Mouse (Mus musculus) retina, postnatal 7 days (tissue): ENCODE results near the gene Cd300lf.
A peak's percentile ranks its signal among the peaks of the same experiment; 100 is the strongest.

ENCODE experiments used
- DNase-seq: peaks from one replicate; pipeline ENCODE4 v3.0.0-alpha.2; 2012; ENCODE audit warnings: low read depth, low spot score

The Cd300lf gene

GRCm38 (mm10) chr11:115106638-115107037, 27.2 kb downstream of the Cd300lf start:
- DNase-seq, result no peak

GRCm38 (mm10) chr11:115104769-115105563, 28.8 kb downstream of the Cd300lf start:
- no peak for DNase-seq

- no peak for DNase-seq
These were observed 30.1 kb downstream of the Cd300lf start for GRCm38 (mm10) chr11:115103470-115104413.

GRCm38 (mm10) chr11:115102116-115102515, 31.7 kb downstream of the Cd300lf start:
- no peak for DNase-seq

- DNase-seq, result no peak
These were observed 32.2 kb downstream of the Cd300lf start for GRCm38 (mm10) chr11:115101615-115102051.

GRCm38 (mm10) chr11:115100741-115101140, 33.1 kb downstream of the Cd300lf start:
- DNase-seq, result no peak

GRCm38 (mm10) chr11:115100032-115100621, 33.7 kb downstream of the Cd300lf start:
- no peak for DNase-seq

- DNase-seq, result no peak
These were observed 34.5 kb downstream of the Cd300lf start for GRCm38 (mm10) chr11:115099241-115099840.

GRCm38 (mm10) chr11:115098203-115098932, 35.4 kb downstream of the Cd300lf start:
- no peak for DNase-seq

GRCm38 (mm10) chr11:115092140-115092539, 41.7 kb downstream of the Cd300lf start:
- DNase-seq, result no peak

GRCm38 (mm10) chr11:115091362-115091901, 42.4 kb downstream of the Cd300lf start, which contains the start of gene Rab37:
Gene Rab37 (plus strand): TSS chr11:115091431.
- no peak for DNase-seq

- DNase-seq, result no peak
These were observed 43.9 kb downstream of the Cd300lf start for GRCm38 (mm10) chr11:115089853-115090252.

- DNase-seq, result no peak
These were observed 47.6 kb downstream of the Cd300lf start for GRCm38 (mm10) chr11:115086213-115086612.

GRCm38 (mm10) chr11:115085064-115085463, 48.7 kb downstream of the Cd300lf start:
- no peak for DNase-seq

- no peak for DNase-seq
These were observed 49.2 kb downstream of the Cd300lf start for GRCm38 (mm10) chr11:115084595-115084994.

- DNase-seq, result peak; percentile 71
These were observed 50.2 kb downstream of the Cd300lf start for GRCm38 (mm10) chr11:115083376-115084139.

- DNase-seq, result no peak
These were observed 51.6 kb downstream of the Cd300lf start for GRCm38 (mm10) chr11:115082196-115082595.

- DNase-seq, result no peak
These were observed 52.4 kb downstream of the Cd300lf start for GRCm38 (mm10) chr11:115081373-115081772.

GRCm38 (mm10) chr11:115080886-115081285, 52.9 kb downstream of the Cd300lf start:
- DNase-seq, result peak; percentile 60

- no peak for DNase-seq
These were observed 55.1 kb downstream of the Cd300lf start for GRCm38 (mm10) chr11:115078680-115079079.
